Mouse (Mus musculus) E14TG2a.4 (cell line): Measurements from ENCODE around the gene Areg.

Experiments
- CTCF ChIP-seq: conservative IDR thresholded peaks from 2 replicates; pipeline ENCODE4 v1.5.1; 2014; ENCODE audit warnings: low read length
- NANOG ChIP-seq: IDR thresholded peaks from 2 replicates; pipeline ENCODE4 v1.6.1; 2014; ENCODE audit warnings: borderline replicate concordance, low read length, mixed read lengths

DNA sequence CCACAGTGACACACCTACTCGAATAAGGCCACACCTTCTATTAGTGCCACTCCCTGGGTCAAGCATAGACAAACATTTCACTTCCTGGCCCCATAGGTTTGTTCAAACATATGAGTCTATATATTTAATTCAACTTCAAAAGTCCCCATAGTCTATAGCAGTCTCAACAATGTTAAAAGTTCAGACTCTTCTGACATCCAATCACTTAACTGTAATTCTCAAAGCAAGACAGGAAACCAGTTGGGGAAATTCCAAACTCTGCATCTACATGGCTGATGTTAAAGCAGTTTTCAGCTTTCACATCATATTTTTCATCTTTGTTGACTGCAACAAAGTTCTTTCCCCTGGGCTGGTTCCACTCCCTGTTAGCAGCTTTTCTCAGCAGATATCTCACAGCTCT, 12.8 kb upstream of the Areg start:
- TF ChIP-seq CTCF (no peak), NANOG (no peak)
